Mouse (Mus musculus) embryonic facial prominence, embryonic 13.5 days (tissue): ENCODE data around the gene Igsf3. TPM values are rescaled to one million over a fixed set of nuclear protein-coding genes. Genes with fewer than 3 reads are reported as not detected.
"Not testable (repeated sequence)": the region's sequence is repeated elsewhere in the genome, so short reads cannot be mapped to it uniquely, and the experiment has no call there.

ENCODE experiments used
- ATAC-seq: fragments of 200-750 bp; cut with Nextera tagmentation; 2 replicates; pipeline ENCODE4 v1.8.0; 2017; ENCODE audit warnings: low read depth; ENCODE audit not compliant: insufficient number of reproducible peaks, insufficient read depth, low FRiP score, low TSS enrichment
- H3K27ac ChIP-seq: fragments of 300-500 bp; sonication (generic); 2 replicates; pipeline ENCODE4 v1.5.1; 2015; ENCODE audit warnings: moderate library complexity, mild to moderate bottlenecking, inconsistent platforms
- H3K27me3 ChIP-seq: fragments of 300-500 bp; sonication (generic); 2 replicates; pipeline ENCODE4 v1.6.1; 2015; ENCODE audit warnings: mild to moderate bottlenecking, inconsistent platforms
- H3K36me3 ChIP-seq: fragments of 300-500 bp; sonication (generic); 2 replicates; pipeline ENCODE4 v1.6.1; 2015; ENCODE audit warnings: mild to moderate bottlenecking, inconsistent platforms
- H3K4me1 ChIP-seq: fragments of 300-500 bp; sonication (generic); 2 replicates; pipeline ENCODE4 v1.6.1; 2015; ENCODE audit warnings: inconsistent platforms
- H3K4me2 ChIP-seq: fragments of 300-500 bp; sonication (generic); 2 replicates; pipeline ENCODE4 v1.6.1; 2015; ENCODE audit warnings: moderate library complexity, mild to moderate bottlenecking, inconsistent platforms
- H3K4me3 ChIP-seq: fragments of 300-500 bp; sonication (generic); 2 replicates; pipeline ENCODE4 v1.5.1; 2015; ENCODE audit warnings: mild to moderate bottlenecking, inconsistent platforms
- H3K9ac ChIP-seq: fragments of 300-500 bp; sonication (generic); 2 replicates; pipeline ENCODE4 v1.6.1; 2015; ENCODE audit warnings: mild to moderate bottlenecking, inconsistent platforms
- H3K9me3 ChIP-seq: fragments of 300-500 bp; sonication (generic); 2 replicates; pipeline ENCODE4 v1.6.1; 2016; ENCODE audit warnings: inconsistent platforms
- WGBS: fragments of 180-500 bp; shearing (Covaris S2); methylation state at CpG from one replicate; pipeline ENCODE4 v1.1.7; 2015; ENCODE audit warnings: mixed read lengths; 5-methylcytosine and 5-hydroxymethylcytosine counted together
- polyA plus RNA-seq: library from polyadenylated mRNA; unstranded; fragments of >200 nt; fragmentation: Nextera tagmentation; extraction: Ambion mirVana; gene quantifications from 2 replicates; pipeline ENCODE4 v1.2.1, GENCODE M21; 2015

Gene Igsf3
- polyA plus RNA-seq, 1 experiment from 2014 or later, result 104 TPM

DNA sequence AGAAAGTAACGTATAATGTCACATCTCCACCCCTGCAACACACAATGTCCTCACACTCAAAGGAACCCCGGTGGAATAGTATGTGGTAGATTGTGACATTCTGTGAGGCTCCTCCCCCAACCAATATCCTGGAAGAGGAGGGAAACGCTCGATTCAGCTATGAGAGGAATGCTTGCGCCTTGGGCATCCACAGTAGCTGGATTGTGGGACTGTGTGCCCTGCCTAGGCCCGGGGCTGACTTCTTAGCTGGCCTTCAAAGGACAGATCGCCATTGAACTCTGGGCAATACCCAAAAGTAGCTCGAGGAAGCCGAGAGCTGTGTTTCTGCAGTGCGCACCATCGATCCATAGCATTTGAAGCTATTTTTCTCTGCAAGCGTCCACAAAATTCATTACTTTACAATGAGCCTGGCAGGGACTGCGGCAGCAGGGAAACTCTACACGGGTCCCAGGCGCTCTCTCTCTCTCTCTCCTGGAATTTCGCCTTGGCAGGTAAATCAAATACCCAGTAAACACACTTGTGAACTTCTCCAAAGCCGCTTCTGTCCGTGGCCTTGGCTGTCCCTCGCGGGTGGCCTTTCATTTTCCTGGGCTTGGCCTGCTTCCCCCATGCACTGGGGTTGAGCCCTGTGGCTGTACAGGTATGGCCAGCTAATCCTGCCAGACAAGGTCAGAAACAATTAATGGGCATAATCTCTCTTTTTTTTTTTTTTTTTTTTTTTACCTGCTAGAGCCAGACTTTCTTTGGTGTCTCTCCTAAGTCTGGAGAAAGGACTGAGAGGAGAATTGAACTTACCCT is 32.3 kb downstream of the Igsf3 start:
- WGBS, result 18% methylated on average over 20 of the region's 20 CpGs
- ATAC-seq, result no peak
- Histone ChIP-seq H3K27me3 (no peaks in the 10 kb centered on the region), H3K4me3 (peak overlapping the region; percentile 10; the same call in 1 of the 2 replicates), H3K4me2 (peak overlapping the region; percentile 41), H3K27ac (peak overlapping the region; percentile 83), H3K9me3 (no peaks in the 10 kb centered on the region), H3K4me1 (peaks cover 85% of the 10 kb centered on the region), H3K9ac (peak overlapping the region; percentile 40; the same call in 1 of the 2 replicates), H3K36me3 (no peaks in the 10 kb centered on the region)

DNA sequence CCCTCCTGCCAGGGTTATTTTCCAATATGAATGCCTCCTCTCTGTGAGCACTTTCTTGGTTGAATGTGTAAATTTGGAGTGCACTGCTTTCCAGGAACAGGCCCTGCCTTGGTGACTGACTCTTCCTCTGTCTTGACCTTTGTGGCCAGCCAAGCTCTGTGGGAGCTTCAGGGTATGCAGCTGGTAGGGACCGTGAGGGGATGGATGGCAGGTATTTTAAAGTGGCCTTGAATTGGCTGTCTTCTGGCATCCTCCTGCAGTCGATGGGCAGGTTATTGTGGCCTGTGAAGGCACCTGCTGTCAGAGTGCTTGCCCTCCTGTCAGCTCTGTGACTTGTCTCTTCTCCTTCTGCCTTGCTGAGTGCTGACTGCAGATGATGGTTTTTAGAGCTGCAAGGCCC is 33.3 kb downstream of the Igsf3 start:
- H3K4me2 ChIP-seq, result no peak overlapping the region
- H3K4me1 ChIP-seq, result peaks cover 83% of the 10 kb centered on the region
- H3K27ac ChIP-seq, result peak overlapping the region; percentile 83; the same call in 1 of the 2 replicates
- no peaks in the 10 kb centered on the region for H3K27me3 ChIP-seq
- H3K9ac ChIP-seq, result no peak overlapping the region
- no peaks in the 10 kb centered on the region for H3K9me3 ChIP-seq
- 18% methylated on average over 2 of the region's 2 CpGs for WGBS
- no peaks in the 10 kb centered on the region for H3K36me3 ChIP-seq
- ATAC-seq, result no peak
- H3K4me3 ChIP-seq, result no peak overlapping the region

DNA sequence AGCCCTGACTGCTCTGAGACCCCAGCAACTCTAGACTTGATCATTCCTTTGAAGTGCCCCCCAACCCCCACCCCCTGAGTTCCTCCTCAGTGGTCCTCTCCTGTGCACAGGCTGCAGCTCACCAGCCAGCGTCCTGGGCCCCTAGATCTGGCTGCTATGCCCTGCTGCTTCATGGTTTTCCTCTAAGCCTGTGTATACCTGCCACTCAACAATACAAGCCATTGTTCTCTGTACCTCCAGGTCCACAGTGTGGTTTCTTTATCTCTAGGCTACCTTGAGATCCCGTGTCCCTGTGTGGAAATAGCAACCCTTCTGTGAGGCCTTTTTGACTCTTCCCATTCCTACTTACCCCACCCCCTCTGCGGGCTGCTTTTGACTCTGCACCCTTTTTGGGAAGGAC is 33.9 kb downstream of the Igsf3 start:
- H3K4me2 ChIP-seq, result no peak overlapping the region
- no peaks in the 10 kb centered on the region for H3K36me3 ChIP-seq
- H3K4me1 ChIP-seq, result peaks cover 83% of the 10 kb centered on the region
- no peaks in the 10 kb centered on the region for H3K27me3 ChIP-seq
- H3K27ac ChIP-seq, result peak overlapping the region; percentile 9; the same call in 1 of the 2 replicates
- ATAC-seq, result no peak
- no peak overlapping the region for H3K4me3 ChIP-seq
- 37% methylated on average over 3 of the region's 3 CpGs for WGBS
- H3K9me3 ChIP-seq, result no peaks in the 10 kb centered on the region
- no peak overlapping the region for H3K9ac ChIP-seq

DNA sequence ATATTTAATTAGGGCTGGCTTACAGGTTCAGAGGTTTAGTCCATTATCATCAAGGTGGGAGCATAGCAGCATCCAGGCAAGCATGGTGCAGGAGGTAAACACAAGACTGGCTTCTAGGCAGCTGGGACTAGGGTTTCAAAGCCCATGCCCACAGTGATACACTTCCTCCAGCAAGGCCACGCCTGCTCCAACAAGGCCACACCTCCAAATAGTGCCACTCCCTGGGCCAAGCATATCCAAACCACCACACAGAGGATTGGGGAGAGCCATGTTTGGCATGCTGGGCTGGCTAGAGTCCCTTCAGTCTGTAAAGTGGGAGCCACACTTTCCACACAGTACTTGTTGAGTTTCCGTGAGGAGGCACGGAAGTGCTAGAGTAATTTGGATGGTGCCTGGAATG is 34.7 kb downstream of the Igsf3 start:
- no peak for ATAC-seq
- Histone ChIP-seq H3K27me3 (no peaks in the 10 kb centered on the region), H3K4me1 (peaks cover 82% of the 10 kb centered on the region), H3K4me3 (no peak overlapping the region), H3K9ac (no peak overlapping the region), H3K4me2 (no peak overlapping the region), H3K27ac (no peak overlapping the region), H3K36me3 (no peaks in the 10 kb centered on the region), H3K9me3 (no peaks in the 10 kb centered on the region)
- WGBS, result 74% methylated on average over 3 of the region's 3 CpGs

DNA sequence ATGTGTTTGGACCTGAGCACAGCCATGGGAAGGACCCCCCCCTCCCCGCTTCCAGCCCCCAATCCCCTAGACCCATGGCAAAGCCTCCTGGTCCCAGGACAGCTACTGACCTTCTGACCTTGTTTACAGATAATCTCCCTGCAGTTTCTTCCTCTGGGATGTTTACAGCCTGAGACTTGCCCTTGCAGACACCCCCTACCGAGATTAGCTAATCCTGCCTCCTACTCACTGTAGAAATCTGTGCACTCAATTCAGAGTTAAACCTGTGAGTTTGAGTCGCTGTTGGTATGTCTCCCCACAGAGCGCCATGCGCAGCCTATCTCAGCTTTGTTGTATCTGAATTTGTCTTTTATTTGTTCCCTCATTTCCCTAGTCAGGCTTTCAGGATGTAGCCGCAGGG is 35.2 kb downstream of the Igsf3 start:
- no peaks in the 10 kb centered on the region for H3K9me3 ChIP-seq
- no peak overlapping the region for H3K4me2 ChIP-seq
- WGBS, result 85% methylated on average over 6 of the region's 6 CpGs
- H3K27me3 ChIP-seq, result no peaks in the 10 kb centered on the region
- H3K9ac ChIP-seq, result no peak overlapping the region
- H3K4me1 ChIP-seq, result peaks cover 82% of the 10 kb centered on the region
- ATAC-seq, result no peak
- H3K36me3 ChIP-seq, result no peaks in the 10 kb centered on the region
- H3K4me3 ChIP-seq, result no peak overlapping the region
- H3K27ac ChIP-seq, result no peak overlapping the region

DNA sequence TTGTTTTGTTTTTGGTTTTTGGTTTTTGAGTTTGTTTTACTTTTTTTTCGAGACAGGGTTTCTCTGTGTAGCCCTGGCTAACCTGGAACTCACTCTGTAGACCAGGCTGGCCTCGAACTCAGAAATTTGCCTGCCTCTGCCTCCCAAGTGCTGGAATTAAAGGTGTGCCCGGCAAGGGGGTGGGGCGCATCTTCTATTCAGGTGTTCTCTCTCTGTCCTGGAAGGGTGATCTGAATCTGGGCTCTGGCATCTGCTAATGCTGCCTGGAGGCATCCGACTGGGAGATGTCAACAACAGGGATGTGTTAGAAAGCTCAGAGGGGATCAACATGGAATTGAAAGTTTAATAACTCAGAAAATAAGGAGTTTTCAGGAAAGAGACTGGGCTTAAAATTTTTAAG is 36.1 kb downstream of the Igsf3 start:
- H3K27me3 ChIP-seq, ATAC-seq, H3K9me3 ChIP-seq, H3K4me3 ChIP-seq, H3K36me3 ChIP-seq, H3K9ac ChIP-seq, H3K4me2 ChIP-seq: not testable (repeated sequence)
- H3K27ac ChIP-seq, result peak overlapping the region; percentile 48
- peaks cover 79% of the 10 kb centered on the region for H3K4me1 ChIP-seq
- WGBS, result 86% methylated on average over 5 of the region's 5 CpGs

DNA sequence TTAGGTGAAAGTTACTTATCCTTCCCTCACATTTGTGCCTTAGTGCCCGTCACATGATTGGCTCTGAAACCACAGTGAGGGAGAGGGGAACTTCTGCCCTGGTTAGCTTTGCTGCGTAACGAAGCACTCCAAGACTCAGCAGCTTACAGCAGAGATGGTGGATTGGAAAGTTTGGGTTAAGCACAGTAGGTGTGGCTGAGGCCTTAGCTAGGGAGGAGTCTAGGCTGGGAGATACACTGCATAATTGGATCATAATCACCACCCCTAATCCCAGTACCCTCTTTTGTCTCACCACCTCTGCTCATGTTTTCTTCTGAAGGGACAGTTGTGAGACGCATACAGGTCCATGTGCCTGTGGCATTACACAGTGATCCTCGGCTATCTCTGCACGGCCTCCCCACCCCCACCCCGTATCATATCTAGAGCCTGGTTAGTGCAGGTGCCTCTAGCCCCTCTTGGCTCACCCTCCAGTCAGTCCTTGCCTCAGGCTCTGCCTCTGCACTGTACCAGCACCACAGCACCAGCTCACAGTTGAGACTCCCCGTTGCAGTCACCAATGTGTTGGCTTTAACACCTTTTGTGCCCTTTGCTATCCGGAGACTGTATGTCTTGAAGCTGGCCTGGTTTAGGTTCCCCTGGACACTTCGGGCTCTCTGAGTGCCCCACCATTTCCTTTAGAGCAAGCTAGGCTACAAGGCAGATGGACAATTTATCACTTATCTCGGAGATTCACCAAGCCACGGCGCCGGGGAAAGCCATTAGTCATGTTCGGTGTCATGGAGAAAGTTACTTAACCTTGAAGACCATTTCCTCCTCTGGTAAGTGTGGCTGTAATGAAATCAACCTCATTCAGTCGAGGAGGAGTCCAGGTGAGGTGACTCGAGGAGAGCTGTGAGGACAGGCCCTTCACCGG is 42.1 kb downstream of the Igsf3 start:
- Histone ChIP-seq H3K9ac (no peak overlapping the region), H3K36me3 (0 out of 2 replicates have a peak, but pooled peaks cover 3% of the 10 kb centered on the region), H3K27ac (no peak overlapping the region), H3K27me3 (no peaks in the 10 kb centered on the region), H3K4me1 (peaks cover 68% of the 10 kb centered on the region), H3K9me3 (no peaks in the 10 kb centered on the region), H3K4me2 (no peak overlapping the region), H3K4me3 (no peak overlapping the region)
- 83% methylated on average over 18 of the region's 18 CpGs for whole genome bisulfite sequencing
- ATAC-seq, result no peak

DNA sequence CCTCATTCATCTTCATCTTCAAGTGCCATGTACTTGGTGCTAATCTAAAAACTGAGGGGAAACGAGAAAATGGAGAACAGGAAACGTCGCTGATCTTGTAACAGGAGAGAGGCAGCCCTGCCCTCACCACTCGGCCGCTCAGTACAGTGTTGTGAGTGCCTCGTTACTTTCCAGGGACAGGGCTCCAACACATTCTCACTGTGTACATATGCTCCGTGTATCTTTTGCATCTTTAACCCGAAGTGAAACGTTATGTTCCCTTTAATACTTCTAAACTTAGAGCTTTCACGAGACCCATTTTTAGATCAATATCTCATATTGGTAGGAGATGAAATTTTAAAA is 42.7 kb downstream of the Igsf3 start:
- Histone ChIP-seq H3K4me2 (no peak overlapping the region), H3K27me3 (no peaks in the 10 kb centered on the region), H3K9ac (no peak overlapping the region), H3K36me3 (0 out of 2 replicates have a peak, but pooled peaks cover 3% of the 10 kb centered on the region), H3K9me3 (no peaks in the 10 kb centered on the region), H3K4me1 (peaks cover 70% of the 10 kb centered on the region), H3K27ac (no peak overlapping the region), H3K4me3 (no peak overlapping the region)
- ATAC-seq, result no peak
- 68% methylated on average over 10 of the region's 10 CpGs for WGBS

DNA sequence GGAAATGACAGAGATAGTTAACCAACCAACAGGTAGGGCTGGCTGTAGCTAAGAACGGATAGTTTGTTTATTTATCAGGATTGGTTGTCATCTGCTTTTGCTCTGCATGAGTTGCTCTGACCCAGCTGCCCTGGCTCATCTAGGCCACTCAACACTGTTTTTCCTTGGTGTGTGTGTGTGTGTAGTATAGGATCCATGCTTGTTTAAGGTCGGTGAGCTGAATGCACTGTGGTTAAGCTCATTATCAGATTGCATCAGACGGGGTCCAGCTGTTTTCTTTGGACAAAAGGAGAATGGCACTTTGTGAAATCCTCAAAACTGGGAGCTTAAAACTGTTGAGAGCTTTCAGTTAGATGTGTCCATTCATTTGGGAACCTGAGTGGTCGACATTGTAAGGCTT is 46.3 kb downstream of the Igsf3 start:
- ATAC-seq, result no peak
- H3K27ac ChIP-seq, result no peak overlapping the region
- H3K4me1 ChIP-seq, result peaks cover 45% of the 10 kb centered on the region

DNA sequence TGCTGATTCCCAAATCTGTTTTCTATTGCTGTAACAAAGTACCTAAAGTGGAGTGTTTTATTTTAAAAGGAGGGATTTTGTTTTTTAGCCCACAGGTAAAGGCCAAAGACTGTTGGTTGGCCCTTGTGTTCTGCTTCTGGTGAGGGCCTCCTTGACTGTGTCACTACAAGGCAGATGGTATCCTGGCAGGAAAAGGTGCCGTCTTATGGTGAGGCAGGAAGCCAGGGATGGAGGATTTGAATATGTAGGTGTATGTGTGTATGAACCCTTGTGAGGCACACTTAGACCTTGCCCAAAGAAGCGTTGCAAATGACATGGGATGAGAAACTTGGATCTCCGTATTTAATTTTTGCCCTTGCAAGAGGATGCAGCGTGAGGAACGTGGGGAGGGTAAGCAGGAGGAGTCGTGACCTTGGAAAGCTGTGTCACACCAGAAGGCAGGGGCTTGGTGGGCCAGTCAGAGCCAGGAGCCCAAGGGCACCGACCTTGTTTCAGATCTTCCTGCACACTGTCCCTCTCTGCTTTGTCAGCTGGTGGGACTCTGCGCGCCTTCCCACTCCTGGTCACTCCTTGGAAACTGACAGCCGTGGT is 47.5 kb downstream of the Igsf3 start:
- peaks cover 40% of the 10 kb centered on the region for H3K36me3 ChIP-seq
- ATAC-seq, result no peak
- H3K27ac ChIP-seq, result no peak overlapping the region
- H3K4me3 ChIP-seq, result no peak overlapping the region
- WGBS, result 70% methylated on average over 10 of the region's 10 CpGs
- H3K9ac ChIP-seq, result no peak overlapping the region
- no peaks in the 10 kb centered on the region for H3K9me3 ChIP-seq
- H3K4me1 ChIP-seq, result peaks cover 37% of the 10 kb centered on the region
- H3K27me3 ChIP-seq, result no peaks in the 10 kb centered on the region
- H3K4me2 ChIP-seq, result no peak overlapping the region

More for the DNA sequence above, 46.3 kb downstream of the Igsf3 start:
- no peaks in the 10 kb centered on the region for H3K27me3 ChIP-seq
- 38% methylated on average over 4 of the region's 4 CpGs for WGBS
- H3K9me3 ChIP-seq, result no peaks in the 10 kb centered on the region
- no peak overlapping the region for H3K4me2 ChIP-seq
- H3K36me3 ChIP-seq, result peaks cover 32% of the 10 kb centered on the region
- H3K9ac ChIP-seq, result no peak overlapping the region
- H3K4me3 ChIP-seq, result no peak overlapping the region

DNA sequence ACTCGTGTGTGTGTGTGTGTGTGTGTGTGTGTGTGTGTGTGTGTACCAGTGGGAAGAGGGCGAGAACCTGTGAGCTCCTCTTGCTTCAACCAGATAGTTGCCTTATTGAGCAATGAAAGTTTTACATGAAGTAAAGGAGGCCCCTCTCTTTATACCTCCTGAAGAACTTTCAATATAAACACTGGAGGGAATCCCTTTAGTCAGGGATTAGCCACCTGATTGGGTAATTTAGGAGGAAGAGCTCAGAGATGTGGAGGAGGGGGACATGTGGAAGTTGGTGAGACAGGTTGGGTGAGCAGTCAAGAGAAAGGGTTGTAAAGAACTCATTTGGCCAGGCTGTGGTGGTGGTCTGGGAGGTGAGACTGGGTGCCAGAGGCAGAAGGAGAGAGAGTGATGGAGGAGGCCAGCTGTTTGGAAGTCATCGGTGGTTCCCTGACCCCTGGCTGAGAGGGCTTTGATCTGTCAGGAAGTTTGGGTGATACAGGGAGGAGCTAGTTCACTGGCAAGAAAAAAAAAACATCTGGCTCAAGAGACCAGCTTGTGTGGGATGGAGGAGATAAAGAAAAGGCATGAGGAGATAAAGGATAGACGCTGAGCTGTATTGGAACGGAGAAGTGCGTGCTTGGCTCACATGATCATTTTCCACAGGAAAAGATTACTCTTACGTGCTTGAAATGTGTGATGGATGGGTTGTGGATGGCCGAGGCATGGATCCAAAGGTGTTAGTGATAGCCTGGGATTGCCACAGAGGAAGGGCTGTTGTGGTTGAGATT is 53.3 kb downstream of the Igsf3 start:
- no peak overlapping the region for H3K4me2 ChIP-seq
- ATAC-seq, result no peak
- H3K36me3 ChIP-seq, result peaks cover 90% of the 10 kb centered on the region
- H3K4me3 ChIP-seq, result no peak overlapping the region
- no peak overlapping the region for H3K27ac ChIP-seq
- H3K9ac ChIP-seq, result no peak overlapping the region
- 79% methylated on average over 8 of the region's 8 CpGs for WGBS
- H3K4me1 ChIP-seq, result 0 out of 2 replicates have a peak, but pooled peaks cover 2% of the 10 kb centered on the region
- no peaks in the 10 kb centered on the region for H3K9me3 ChIP-seq
- H3K27me3 ChIP-seq, result no peaks in the 10 kb centered on the region
